Mouse (Mus musculus) megakaryocyte, adult 5-6 weeks (primary cell): ENCODE results near the gene Clrn2. TPM values are rescaled to one million over a fixed set of nuclear protein-coding genes. Genes with fewer than 3 reads are reported as not detected.

Source experiments
- ATAC-seq: 2 replicates; pipeline ENCODE4 v1.8.0; 2016; ENCODE audit warnings: mild to moderate bottlenecking, inconsistent platforms; ENCODE audit not compliant: poor library complexity, severe bottlenecking
- total RNA-seq, 2 experiments: library from RNA; stranded (forward) in 1 of 2; stranded (reverse) in 1 of 2; fragments of 153-499, 151-499 nt in 1 of 2; fragments of 221-1000, 200-1000 nt in 1 of 2; gene quantifications; 2 replicates each; pipeline versions ENCODE4 v1.2.3 to v1.2.4; 2015 to 2017

Gene Clrn2
- total RNA-seq, 2 experiments from 2014 or later, result not detected

GRCm38 (mm10) chr5:45497564-45497963, 44.0 kb downstream of the Clrn2 start:
- ATAC-seq, result no peak

- ATAC-seq, result no peak
Observed at GRCm38 (mm10) chr5:45510071-45510470, 56.5 kb downstream of the Clrn2 start.

- no peak for ATAC-seq
Observed at GRCm38 (mm10) chr5:45512908-45513307, 59.4 kb downstream of the Clrn2 start.

GRCm38 (mm10) chr5:45513511-45513910, 60.0 kb downstream of the Clrn2 start:
- no peak for ATAC-seq

Other genes starting within 250 kb of the Clrn2 start
- gene Qdpr, start 3.5 kb upstream of the Clrn2 start, total RNA-seq (2015), result 34.4 and 36.6 TPM in 2 replicates
- 20.5 and 21.5 TPM in 2 replicates for gene Qdpr, start 3.5 kb upstream of the Clrn2 start, total RNA-seq (2017)
- gene Lap3, start 39.6 kb downstream of the Clrn2 start, total RNA-seq (2015), result 16.8 and 20.0 TPM in 2 replicates
- gene Lap3, start 39.6 kb downstream of the Clrn2 start, total RNA-seq (2017), result 19.5 and 22.7 TPM in 2 replicates
- gene Med28, start 66.5 kb downstream of the Clrn2 start, total RNA-seq (2015), result 104 and 115 TPM in 2 replicates
- 35.2 and 43.5 TPM in 2 replicates for gene Med28, start 66.5 kb downstream of the Clrn2 start, total RNA-seq (2017)
- gene Fam184b, start 185.9 kb downstream of the Clrn2 start, total RNA-seq (2015), result 0.36 TPM in 1 of 2 replicates, not detected in the other
- gene Fam184b, start 185.9 kb downstream of the Clrn2 start, total RNA-seq (2017), result not detected in 2 replicates
- gene Ncapg, start 216.2 kb downstream of the Clrn2 start, total RNA-seq (2015), result 93.3 and 99.1 TPM in 2 replicates
- 82.2 and 82.5 TPM in 2 replicates for gene Ncapg, start 216.2 kb downstream of the Clrn2 start, total RNA-seq (2017)